27 mouse cellular contexts compared by ENCODE assay signal in the genomic region with DNA sequence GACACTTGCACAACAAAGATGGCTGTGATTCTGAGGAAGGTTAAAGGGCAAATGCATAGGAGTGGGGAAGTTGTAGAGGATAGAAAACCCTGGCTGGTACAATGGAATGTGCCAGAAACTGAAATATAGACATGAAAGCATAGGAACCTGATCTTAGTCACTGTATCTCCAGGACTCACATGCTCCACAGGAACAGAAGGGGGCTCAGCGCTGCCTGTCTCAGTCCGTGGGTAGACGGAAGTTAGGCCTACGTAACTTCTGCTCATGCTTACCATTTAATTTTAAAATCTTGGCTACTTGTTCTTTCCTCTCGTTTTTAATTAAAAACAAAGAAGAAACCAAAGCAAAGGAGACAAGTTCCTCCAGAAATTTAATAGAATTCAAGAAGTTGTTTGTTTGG. TPM values are rescaled to one million over a fixed set of nuclear protein-coding genes. Genes with fewer than 3 reads are reported as not detected.
DNase-seq lines count a peak whose midpoint lies in the region; ATAC-seq and TF ChIP-seq lines count a peak whose summit lies in the region.
"Had no signal": no experiment of that assay in that cellular context is flagged by ENCODE, and none has a peak within 500 bp of the region (broad histone marks: within the 10 kb centered on the region; RNA-seq: fewer than 3 reads in every experiment).

No protein-coding gene starts in this region.

- WGBS in hindbrain, embryonic 14.5 days: 93% methylated on average over 5 of the region's 5 CpGs

- H3K9me3 ChIP-seq in hindbrain, embryonic 14.5 days (ENCODE audit: control insufficient read depth, low read length): no peaks in the 10 kb centered on the region
- H3K9me3 ChIP-seq: embryonic facial prominence, embryonic 12.5 days; G1E; hindbrain, embryonic 13.5 days had no signal

- intact Hi-C loops in left cerebral cortex, postnatal 14 days (cut with DNase I): no loop called here

- DNase-seq in layer of hippocampus, adult 18-20 months (ENCODE audit: low spot score in 2 of 2): peak; percentile 57 to 80
- DNase-seq in layer of hippocampus, postnatal 25 days (ENCODE audit: extremely low spot score in 1 of 2, low spot score in 1 of 2): no peak
- peak; percentile 55 to 66 for DNase-seq in layer of hippocampus, adult 2 months (ENCODE audit: low spot score in 2 of 2)
- DNase-seq in left cerebral cortex, postnatal 14 days (ENCODE audit: low spot score in 2 of 2): peak; percentile 50 to 65
- peak; percentile 40 for DNase-seq in right cerebral cortex, postnatal 25 days
- no peak for DNase-seq in hindbrain, embryonic 14.5 days (ENCODE audit: low spot score)
- DNase-seq in adrenal gland, postnatal 36 days: no peak
- no peak for DNase-seq in natural killer cell, adult 2 months (ENCODE audit: low spot score in 2 of 2)
- DNase-seq: adrenal gland, adult 2 months; cerebellum, adult 2 months; cerebellum, postnatal 25 days; gastrocnemius, postnatal 36 days; heart, postnatal 36 days; kidney, adult 2 months; liver, postnatal 0 days; thymus, adult 18-20 months; thymus, postnatal 36 days had no signal

- no peaks in the 10 kb centered on the region for H3K4me1 ChIP-seq in hindbrain, embryonic 14.5 days (replicated peaks; ENCODE audit: control insufficient read depth, insufficient read depth, low read length)
- H3K4me1 ChIP-seq: embryonic facial prominence, embryonic 12.5 days; hindbrain, embryonic 13.5 days had no signal

- no peak overlapping the region for H3K9ac ChIP-seq in hindbrain, embryonic 14.5 days
- H3K9ac ChIP-seq: embryonic facial prominence, embryonic 12.5 days; hindbrain, embryonic 13.5 days; liver, postnatal 0 days had no signal

- H3K27ac ChIP-seq in layer of hippocampus, adult 2 months: peak overlapping the region; percentile 64
- no peak overlapping the region for H3K27ac ChIP-seq in hindbrain, embryonic 14.5 days
- H3K27ac ChIP-seq: embryonic facial prominence, embryonic 12.5 days; hindbrain, embryonic 13.5 days; kidney, postnatal 0 days; macrophage had no signal

- no peaks in the 10 kb centered on the region for H3K36me3 ChIP-seq in hindbrain, embryonic 14.5 days (replicated peaks; ENCODE audit: control insufficient read depth, insufficient read depth)
- H3K36me3 ChIP-seq: embryonic facial prominence, embryonic 12.5 days; G1E; hindbrain, embryonic 13.5 days had no signal

- no peaks in the 10 kb centered on the region for H3K27me3 ChIP-seq in hindbrain, embryonic 14.5 days (ENCODE audit: control insufficient read depth, insufficient read depth, low read length)
- H3K27me3 ChIP-seq: CH12.LX; embryonic facial prominence, embryonic 12.5 days; hindbrain, embryonic 13.5 days; Patski had no signal

- ATAC-seq in hindbrain, embryonic 14.5 days (ENCODE audit: low FRiP score): no peak
- ATAC-seq: liver, postnatal 0 days; lung, postnatal 0 days; midbrain, embryonic 16.5 days; Patski had no signal

- TF ChIP-seq CTCF in layer of hippocampus, adult 2 months (conservative IDR thresholded peaks at IDR 0.05): no peak

- no peak overlapping the region for H3K4me2 ChIP-seq in hindbrain, embryonic 14.5 days (replicated peaks)
- H3K4me2 ChIP-seq: embryonic facial prominence, embryonic 12.5 days; hindbrain, embryonic 13.5 days had no signal

- no peak overlapping the region for H3K4me3 ChIP-seq in layer of hippocampus, adult 2 months
- H3K4me3 ChIP-seq in hindbrain, embryonic 14.5 days (replicated peaks; ENCODE audit: low read length): no peak overlapping the region
- H3K4me3 ChIP-seq: embryonic facial prominence, embryonic 12.5 days; hindbrain, embryonic 13.5 days; myocyte had no signal

RNA-seq across cellular contexts. Expression of gene Alg10b, which starts 20.0 kb away (rescaled TPM):
- 10 to 100 TPM; 28.0 to 30.1 TPM for total RNA-seq in layer of hippocampus, adult 18-20 months (2021)
- total RNA-seq in layer of hippocampus, postnatal 25 days (2021): 10 to 100 TPM; 28.2 to 29.8 TPM
- 10 to 100 TPM; 27.6 to 31.1 TPM for total RNA-seq in layer of hippocampus, adult 2 months (2021)
- 10 to 100 TPM; 28.4 to 28.5 TPM for total RNA-seq in left cerebral cortex, postnatal 14 days (2021)
- 50.7 and 60.4 TPM in 2 replicates for polyA plus RNA-seq in hindbrain, embryonic 14.5 days (2014; fragmentation: Nextera tagmentation; extraction: Ambion mirVana)
- total RNA-seq in adrenal gland, postnatal 36 days (2021): 10 to 100 TPM; 30.2 to 34.5 TPM

Comparison
In these comparisons a context has a peak if more than half of its experiments do, and no peak if none do; other contexts are left out.
1. DNase-seq: peak in layer of hippocampus, adult 18-20 months (2 of 2), layer of hippocampus, adult 2 months (2 of 2), left cerebral cortex, postnatal 14 days (2 of 2) and right cerebral cortex, postnatal 25 days (single experiment); none in layer of hippocampus, postnatal 25 days (0 of 2), hindbrain, embryonic 14.5 days (single experiment), adrenal gland, postnatal 36 days (0 of 2) and natural killer cell, adult 2 months (0 of 2).